Mouse (Mus musculus) mouse trophoblast stem cell (cell line): ENCODE data around the gene Hnrnpu.
"Not testable (repeated sequence)": the region's sequence is repeated elsewhere in the genome, so short reads cannot be mapped to it uniquely, and the experiment has no call there.

Experiments used
- in situ Hi-C, 2 experiments: fragments of 300-500 bp; cut with MseI, MboI; formaldehyde crosslinking; loops; 2 replicates in 1 of 2; 3 replicates in 1 of 2; pipeline ENCODE4 v1.15.1; 2025

Hnrnpu gene

DNA sequence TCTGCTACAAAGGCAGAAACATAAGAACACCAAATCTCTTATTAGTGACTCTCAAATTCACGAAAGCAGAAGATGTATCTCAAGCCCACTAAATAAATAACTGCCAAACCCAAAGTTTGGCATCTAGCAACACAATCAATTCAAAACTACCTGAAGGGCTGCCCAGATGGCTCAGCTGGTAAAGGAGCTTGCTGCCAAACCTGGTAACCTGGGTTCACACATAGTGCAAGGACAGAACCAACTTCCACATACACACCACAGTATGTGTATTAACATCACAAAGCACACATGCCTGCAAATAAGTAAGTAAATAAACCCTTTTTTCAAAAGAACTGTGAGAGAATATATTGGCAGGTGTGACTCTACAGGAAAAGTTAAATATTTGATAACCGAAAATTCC, 23.4 kb downstream of the Hnrnpu start:
- in situ Hi-C loops = loop anchor here in 1 of 2 experiments (10.0 kb wide), 1 partner anchor 131 kb away; no protein-coding TSS in a partner anchor

DNA sequence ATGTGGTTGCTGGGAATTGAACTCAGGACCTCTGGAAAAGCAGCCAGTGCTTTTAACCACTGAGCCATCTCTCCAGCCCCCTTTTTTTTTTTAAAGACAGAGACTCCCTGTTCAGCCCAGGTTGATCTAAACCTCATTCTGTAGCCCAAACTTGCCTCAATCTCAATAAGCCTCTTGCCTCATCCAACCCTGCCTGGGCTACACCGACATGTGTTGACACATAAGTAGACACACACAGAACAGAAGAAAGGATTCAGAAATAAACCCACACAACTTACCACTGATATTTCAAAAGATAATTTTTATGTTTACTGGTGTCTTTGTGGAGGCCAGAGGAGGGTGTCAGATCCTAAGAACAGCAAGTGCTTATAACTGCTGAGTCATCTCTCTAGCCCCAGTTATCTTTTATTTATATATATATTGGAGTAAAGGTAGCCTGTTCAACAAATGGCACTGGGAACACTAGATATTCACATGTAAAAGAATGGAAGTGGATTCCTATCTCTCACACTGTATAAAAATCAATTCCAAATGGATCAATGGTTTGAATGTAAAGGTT, 24.5 kb downstream of the Hnrnpu start:
- in situ Hi-C loops = loop anchor here in 1 of 2 experiments (10.0 kb wide), 1 partner anchor 132 kb away; no protein-coding TSS in a partner anchor

DNA sequence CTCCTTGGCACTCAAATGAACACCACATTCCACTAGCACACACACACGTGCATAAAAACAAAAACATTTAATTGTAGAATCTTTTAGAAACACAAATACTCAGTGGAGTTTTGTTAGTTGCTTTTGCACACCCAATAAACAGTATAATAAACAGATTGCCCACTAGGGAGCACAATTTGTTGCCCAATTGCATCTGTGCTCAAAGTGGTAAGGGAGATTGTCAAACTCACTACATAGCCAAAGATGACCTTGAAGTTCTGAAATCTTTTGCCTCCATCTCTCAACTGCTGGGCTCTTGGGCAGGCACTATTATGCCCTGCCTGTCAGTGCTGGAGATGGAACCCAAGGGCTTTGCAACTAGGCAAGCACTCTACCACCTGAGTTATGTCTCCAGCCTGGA, 27.5 kb downstream of the Hnrnpu start:
- in situ Hi-C loops = loop anchor here in 1 of 2 experiments (10.0 kb wide), 1 partner anchor 135 kb away; no protein-coding TSS in a partner anchor

DNA sequence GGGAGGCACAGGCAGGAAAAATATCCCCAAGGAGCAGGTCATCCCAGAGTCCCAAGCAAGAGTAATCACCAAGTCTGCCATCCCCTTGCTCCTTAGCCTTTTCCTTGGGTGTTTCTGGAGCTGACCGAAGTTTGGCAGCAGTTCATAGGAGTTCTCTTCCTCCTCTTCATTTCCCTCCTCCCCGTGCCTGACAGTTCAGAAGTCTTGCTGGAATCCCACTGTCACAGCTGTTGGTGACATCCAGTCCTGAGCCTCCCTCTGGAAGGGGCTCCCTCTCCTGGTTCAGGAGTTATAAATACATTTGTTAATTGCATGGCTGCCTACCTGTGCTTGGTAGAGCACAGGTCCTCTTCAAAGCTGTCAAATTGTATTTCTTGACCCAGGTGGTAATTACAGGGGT, 28.1 kb downstream of the Hnrnpu start:
- in situ Hi-C loops = loop anchor here in 1 of 2 experiments (10.0 kb wide), 1 partner anchor 165 kb away; no protein-coding TSS in a partner anchor

DNA sequence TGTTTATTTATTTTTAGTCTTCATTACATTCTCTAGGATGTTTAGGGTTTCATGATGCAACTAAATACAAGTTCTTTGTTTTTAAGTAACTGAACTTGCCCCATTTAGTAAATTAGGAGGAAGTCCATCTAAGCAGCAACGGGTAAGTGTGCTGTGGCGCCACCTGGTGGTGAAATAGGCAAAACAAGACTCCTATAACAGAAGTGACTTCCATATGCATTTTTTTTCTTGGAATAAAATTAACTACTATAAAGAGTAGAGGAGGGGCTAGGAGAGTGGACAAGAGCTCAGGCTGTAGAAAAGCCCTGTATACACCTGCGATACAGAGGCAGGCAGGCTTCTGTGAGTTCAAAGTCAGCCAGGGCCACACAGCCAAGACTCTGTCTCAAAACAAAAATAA, 34.2 kb downstream of the Hnrnpu start:
- in situ Hi-C loops = loop anchor here in 1 of 2 experiments (10.0 kb wide), 1 partner anchor 159 kb away; no protein-coding TSS in a partner anchor

DNA sequence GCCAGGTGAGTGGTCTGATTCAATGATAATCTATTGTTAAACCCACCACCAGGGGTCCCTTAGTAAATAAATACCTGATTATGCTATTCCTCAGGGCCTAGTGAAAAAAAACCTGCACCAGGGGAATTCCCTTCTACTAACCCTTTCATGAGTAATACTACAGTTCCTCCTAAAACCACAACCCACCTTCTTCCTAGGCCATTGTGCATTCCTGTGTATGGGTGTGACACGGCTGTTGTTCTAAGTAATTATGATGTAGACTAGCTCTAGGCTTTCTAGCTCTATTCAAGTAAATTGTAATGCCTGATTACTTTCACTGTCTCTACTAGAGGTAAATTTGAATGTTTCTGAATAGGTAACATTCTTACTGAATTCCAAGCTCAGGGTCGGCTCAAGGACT, 36.3 kb downstream of the Hnrnpu start:
- in situ Hi-C loops = loop anchor here in 1 of 2 experiments (10.0 kb wide), 1 partner anchor 156 kb away; no protein-coding TSS in a partner anchor

DNA sequence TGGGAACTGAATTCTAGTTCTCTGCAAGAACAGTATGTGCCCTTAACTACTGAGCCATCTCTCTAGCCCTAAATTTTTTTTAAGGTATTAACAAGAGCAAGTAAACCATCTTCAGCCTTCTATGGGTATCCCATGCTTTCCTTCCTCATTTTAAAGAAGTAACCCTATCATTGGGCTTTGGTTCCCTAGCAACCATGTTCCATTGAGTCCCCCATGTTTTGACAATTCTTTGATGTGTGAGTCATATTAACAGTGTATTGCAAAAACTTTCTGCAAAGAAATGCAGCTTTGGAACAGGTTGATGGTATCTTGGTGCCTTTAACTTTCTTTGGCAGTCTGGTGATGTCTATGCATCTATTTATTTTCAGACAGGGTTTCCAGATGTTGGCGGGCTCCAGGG, 43.5 kb downstream of the Hnrnpu start:
- in situ Hi-C loops = no loop called here

DNA sequence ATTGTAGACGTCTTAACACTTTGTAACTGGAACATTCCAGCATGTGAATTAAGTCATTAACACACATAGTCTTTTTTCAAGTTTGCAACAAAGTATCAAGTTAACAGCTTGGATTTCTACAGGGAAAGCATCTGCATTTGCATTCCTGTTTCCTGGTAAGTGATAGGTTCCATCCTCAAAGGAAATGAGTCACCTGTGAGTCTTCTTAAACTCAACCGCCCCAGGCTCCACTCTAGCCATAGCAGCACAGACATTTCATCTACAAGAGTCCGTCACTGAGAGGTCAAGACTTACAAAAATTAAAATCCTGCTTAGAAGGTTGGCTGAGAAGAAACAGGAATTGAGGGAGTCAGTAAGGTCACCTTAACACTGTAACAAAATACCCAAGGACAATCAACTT, 45.9 kb downstream of the Hnrnpu start:
- in situ Hi-C loops = no loop called here

DNA sequence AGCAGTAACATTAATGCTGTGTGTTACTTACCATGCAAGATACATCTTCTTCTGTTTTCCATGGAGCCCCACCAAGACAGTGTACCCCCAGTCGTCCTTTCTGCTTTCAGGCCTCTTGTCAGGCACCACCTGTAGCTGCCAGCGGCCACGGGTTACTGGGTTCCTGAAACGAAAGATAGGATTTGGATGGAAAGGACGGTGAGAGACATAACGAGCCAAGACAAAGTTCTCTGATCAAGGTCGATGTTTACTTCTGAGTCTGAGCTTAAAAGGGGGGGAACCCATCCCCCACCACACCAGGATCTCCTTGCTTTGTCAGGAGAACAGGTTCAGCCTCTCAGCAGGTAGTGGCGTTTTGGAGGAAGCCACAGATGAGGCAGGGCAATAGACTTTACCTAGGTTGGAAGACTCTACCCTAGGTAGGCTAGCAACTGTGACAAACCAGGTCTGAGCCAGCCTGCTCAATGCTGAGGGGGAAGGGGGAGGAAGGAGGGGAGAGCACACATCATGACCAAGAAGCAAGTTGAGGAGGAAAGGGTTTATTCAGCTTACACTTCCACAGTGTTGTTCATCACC, 49.9 kb downstream of the Hnrnpu start:
- in situ Hi-C loops = no loop called here

DNA sequence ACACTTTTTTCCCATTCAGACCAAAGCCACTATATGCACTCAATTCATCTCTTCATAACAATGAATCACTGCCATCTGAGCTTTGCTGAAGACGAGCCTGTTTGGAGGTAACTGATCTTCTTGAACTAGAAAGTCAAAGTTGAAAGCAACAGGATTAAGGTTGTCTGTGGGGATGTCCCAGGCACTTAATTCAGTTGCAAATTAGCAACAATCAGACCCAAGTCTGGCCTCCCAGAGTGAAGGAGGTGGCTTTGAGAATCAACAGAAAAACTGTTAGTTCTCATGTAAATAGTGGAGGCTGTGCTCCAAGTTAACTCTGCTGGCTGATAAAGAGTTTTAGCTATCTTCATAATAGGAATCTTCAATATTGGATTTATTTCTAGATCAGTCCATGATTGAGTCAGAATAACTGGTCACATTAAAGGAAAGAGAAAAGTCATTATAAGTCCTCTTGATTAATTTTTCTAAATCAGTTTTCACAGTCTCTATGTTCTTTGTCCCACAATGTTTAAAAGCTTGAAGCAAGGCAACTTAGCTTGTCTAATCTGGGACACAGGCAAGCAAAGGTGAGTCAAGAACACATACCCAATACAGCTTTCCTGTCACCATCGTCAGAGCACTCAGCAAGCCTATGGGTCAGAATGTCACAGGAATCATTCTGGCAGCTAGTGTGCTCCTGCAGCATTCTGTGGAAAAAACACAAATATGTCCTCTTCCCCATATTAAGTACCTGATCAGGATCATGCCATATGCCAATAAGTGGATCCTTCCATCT, 53.5 kb downstream of the Hnrnpu start:
- in situ Hi-C loops = no loop called here

DNA sequence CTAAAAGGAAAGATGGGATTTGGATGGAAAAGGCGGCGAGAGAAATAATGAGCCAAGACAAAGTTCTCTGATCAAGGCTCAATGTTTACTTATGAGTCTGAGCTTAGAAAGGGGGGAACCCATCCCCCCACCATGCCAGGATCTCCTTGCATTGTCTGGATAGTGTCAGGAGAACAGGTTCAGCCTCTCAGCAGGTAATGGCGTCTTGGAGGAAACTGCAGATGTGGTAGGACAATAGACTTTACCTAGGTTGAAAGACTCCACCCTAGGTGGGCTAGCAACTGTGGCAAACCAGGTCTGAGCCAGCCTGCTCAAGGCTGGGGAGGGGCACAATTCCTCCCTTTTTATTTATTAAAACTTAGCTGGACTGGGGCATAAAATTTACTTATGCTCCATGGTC, 54.3 kb downstream of the Hnrnpu start:
- in situ Hi-C loops = not testable (repeated sequence)

DNA sequence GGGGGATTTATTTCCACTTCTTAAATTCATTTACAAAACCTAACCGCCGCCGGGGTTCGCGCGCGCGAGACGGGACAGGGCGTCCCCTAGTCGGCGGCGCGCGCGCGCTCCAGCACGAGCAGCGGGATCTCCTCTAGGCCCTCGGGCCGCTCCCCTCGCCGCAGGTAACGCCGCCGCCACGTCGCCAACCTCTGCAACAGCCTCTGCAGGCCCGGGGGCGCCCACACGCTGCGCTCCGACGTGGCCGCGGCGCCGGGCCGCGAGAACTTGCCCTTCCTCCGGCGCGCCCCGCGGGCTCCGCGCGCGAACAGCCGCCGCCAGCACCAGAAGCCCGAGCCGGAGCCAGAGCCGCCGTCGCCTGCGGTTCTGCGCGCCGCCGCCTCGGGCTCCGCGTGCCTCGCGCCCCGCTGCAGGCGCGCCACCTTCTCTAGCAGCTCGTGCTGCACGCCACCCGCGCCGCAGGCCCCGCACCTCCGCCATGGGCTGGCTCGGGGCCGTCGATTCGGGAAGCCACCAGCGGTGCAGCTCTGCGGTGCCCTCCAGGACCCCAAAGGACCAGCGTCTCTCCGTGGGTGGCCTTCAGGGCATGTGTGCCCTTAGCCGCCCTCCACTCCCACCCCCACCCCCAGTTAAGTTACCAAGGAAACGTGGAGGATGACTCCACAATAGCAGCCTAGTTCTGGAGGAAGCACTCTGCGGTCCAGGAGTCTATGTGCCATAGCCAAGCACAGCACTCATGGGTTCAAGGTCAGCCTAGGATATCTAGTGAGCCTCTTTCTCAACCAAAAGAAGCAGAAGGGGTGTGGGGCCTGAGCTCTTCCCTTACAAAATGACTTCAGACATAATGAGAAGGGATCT, 61.3 kb downstream of the Hnrnpu start:
- in situ Hi-C loops = no loop called here

DNA sequence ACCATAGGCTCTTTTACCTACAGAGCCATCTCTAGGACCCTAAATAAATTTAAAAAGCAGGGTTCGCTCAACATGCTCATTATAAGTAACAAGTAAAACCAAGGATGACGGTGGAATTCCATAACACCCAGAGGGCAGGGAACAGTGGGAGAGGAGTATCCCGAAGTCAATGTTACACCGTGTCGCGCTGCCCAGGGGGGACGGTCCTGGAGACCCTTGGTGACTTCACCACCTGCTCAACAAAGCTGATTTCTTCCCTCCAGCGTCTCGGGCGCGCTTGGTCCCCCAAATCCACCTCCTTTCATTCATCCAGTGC, 61.9 kb downstream of the Hnrnpu start:
- in situ Hi-C loops = no loop called here

DNA sequence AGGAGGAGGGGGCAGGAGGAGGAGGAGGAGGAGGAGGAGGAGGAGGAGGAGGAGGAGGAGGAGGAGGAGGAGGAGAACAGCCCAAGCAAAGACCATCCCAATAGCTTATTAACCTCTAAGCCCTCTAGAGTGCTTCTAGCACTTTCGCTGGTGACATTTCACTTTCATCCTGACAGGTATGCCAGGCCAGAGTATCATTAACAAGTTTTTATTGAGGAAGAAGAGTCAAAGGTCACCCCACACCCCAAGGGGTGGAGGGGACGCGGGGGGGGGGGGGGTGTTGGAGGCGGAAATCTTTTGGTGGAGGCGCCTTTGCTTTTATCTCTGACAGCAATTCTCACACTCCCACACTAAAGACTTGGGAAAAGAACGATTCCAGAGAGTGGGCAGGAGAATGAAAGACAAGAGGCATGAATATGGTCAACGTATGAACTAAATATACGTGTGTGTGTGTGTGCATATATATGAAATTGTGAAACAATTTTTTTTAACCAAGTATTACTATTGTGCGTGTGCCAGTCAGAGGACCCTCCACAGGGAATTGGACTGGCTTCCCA, 62.3 kb downstream of the Hnrnpu start:
- in situ Hi-C loops = no loop called here
